Mouse (Mus musculus) hindbrain, embryonic 14.5 days (tissue): ENCODE measurements at regions not wholly inside any gene's neighbourhood (a gene's known extent, or its start where the extent isn't known, plus 50 kb on each side); places are given as distances from the start of the nearest gene placed in this dataset.
A peak's percentile ranks its signal among the peaks of the same experiment; 100 is the strongest.

ENCODE experiments used
- ATAC-seq: fragments of 200-750 bp; cut with Nextera tagmentation; 2 replicates; pipeline ENCODE4 v1.8.0; 2017; ENCODE audit warnings: moderate number of reproducible peaks, mild to moderate bottlenecking, moderate TSS enrichment, moderate library complexity; ENCODE audit not compliant: low FRiP score
- DNase-seq: peaks from one replicate; pipeline ENCODE4 v3.0.0-alpha.2; 2015; ENCODE audit warnings: low spot score
- H3K27ac ChIP-seq: fragments of 300-500 bp; sonication (generic); 2 replicates; pipeline ENCODE4 v1.5.1; 2014; ENCODE audit warnings: mild to moderate bottlenecking, moderate library complexity
- H3K27me3 ChIP-seq: fragments of 300-500 bp; sonication (generic); 2 replicates; pipeline ENCODE4 v1.6.1; 2014; ENCODE audit warnings: mild to moderate bottlenecking, low read length, mixed read lengths; ENCODE audit not compliant: control insufficient read depth, insufficient read depth
- H3K36me3 ChIP-seq: fragments of 300-500 bp; sonication (generic); replicated peaks from 2 replicates; pipeline ENCODE4 v1.6.1; 2014; ENCODE audit not compliant: control insufficient read depth, insufficient read depth
- H3K4me1 ChIP-seq: fragments of 300-500 bp; sonication (generic); replicated peaks from 2 replicates; pipeline ENCODE4 v1.6.1; 2014; ENCODE audit warnings: antibody characterized with exemption, low read length, mixed read lengths; ENCODE audit not compliant: control insufficient read depth, insufficient read depth
- H3K4me2 ChIP-seq: fragments of 300-500 bp; sonication (generic); replicated peaks from 2 replicates; pipeline ENCODE4 v1.6.1; 2014; ENCODE audit warnings: mild to moderate bottlenecking, moderate library complexity
- H3K4me3 ChIP-seq: fragments of 300-500 bp; sonication (generic); replicated peaks from 2 replicates; pipeline ENCODE4 v1.5.1; 2014; ENCODE audit warnings: mild to moderate bottlenecking, low read length
- H3K9ac ChIP-seq: fragments of 300-500 bp; sonication (generic); 2 replicates; pipeline ENCODE4 v1.6.1; 2014
- H3K9me3 ChIP-seq: fragments of 300-500 bp; sonication (generic); 2 replicates; pipeline ENCODE4 v1.6.1; 2016; ENCODE audit warnings: low read length; ENCODE audit not compliant: control insufficient read depth
- WGBS: fragments of 180-500 bp; shearing (Covaris S2); extraction: QIAGEN DNeasy Blood & Tissue Kit; methylation state at CpG from one replicate; pipeline ENCODE4 v1.1.7; 2014; 5-methylcytosine and 5-hydroxymethylcytosine counted together

DNA sequence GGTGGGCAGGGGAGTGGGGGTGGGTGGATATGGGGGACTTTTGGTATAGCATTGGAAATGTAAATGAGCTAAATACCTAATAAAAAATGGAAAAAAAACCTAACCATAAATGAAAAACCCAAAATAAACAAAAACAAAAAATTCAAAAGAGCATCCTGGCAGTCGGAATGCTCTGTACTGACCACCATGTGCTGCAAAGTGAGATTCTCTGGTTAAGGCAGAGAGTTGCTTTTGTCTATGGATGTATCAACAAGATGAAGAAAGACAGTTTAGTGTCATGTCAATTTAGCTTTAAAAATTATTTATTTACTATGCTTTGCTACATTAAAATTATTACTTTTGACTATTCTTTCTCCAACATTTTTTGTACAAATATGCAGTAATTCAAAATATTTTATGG lies 88.5 kb downstream of the E330014E10Rik start:
- WGBS = 95% methylated on average over 1 of the region's 1 CpGs
- ATAC-seq (no peak), DNase-seq (no peak)
- H3K27ac ChIP-seq = no peak overlapping the region
- H3K9ac ChIP-seq = no peak overlapping the region
- no peaks in the 10 kb centered on the region for H3K36me3 ChIP-seq
- no peak overlapping the region for H3K4me2 ChIP-seq
- H3K9me3 ChIP-seq = no peaks in the 10 kb centered on the region
- H3K27me3 ChIP-seq = no peaks in the 10 kb centered on the region
- no peaks in the 10 kb centered on the region for H3K4me1 ChIP-seq
- no peak overlapping the region for H3K4me3 ChIP-seq

DNA sequence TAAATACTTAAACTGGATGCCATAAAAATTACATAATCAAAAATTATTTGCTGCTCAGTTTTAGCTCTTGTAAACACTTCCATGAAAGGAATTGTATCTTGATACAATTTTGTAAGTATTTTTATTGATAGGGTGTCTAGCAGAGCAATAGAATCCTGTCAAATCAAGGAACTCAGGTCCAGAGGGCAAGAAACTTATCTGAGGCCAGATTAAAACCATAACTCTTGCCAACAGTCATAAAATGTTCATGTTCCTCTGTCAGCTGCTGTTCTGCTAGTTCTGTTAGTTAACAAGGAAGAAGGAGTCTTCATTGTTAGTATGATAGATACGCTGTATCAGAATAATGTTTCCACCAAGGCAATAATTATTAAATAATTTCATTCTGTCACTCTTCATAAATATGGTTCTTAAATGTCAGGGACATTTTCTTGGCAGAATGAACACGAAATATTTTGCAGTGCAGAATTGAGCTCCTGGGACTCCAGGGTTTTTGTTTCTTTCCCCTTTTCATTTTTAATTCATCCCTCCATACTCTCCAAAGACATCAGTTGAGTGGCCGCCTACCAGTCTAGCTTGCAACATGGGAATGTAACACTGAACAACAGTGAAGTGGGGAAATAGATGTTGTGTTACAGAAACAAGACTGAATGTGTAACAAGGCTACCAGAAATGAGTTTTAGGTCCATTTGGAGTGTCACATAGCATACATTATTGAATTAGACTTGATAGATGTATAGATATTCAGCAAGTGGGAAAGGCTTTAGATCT lies 89.1 kb downstream of the E330014E10Rik start:
- 77% methylated on average over 3 of the region's 3 CpGs for WGBS
- Histone ChIP-seq H3K9me3 (no peaks in the 10 kb centered on the region), H3K4me1 (no peaks in the 10 kb centered on the region), H3K27ac (no peak overlapping the region), H3K4me2 (no peak overlapping the region), H3K36me3 (no peaks in the 10 kb centered on the region), H3K4me3 (no peak overlapping the region), H3K9ac (no peak overlapping the region), H3K27me3 (no peaks in the 10 kb centered on the region)
- ATAC-seq (no peak), DNase-seq (no peak)

DNA sequence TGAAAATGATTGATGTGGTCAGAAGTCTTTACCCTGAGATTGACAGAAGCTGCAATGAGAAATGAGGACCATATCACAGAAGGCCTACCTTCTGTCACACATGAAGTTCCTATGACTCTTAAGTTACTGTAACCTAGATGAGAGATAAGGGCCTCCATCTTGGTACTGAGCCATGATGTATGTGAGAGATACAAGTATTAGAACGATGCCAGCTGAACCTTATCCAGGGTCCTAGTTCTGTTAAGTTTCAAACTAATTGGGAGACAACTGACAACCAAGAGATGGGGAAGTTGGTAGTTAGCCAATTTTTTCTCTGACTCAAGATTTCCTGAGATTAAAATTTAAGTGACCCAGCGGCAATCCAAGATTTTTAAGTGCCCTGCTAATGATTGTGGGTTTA lies 89.7 kb downstream of the E330014E10Rik start:
- WGBS = 91% methylated on average over 2 of the region's 2 CpGs
- H3K9me3 ChIP-seq = no peaks in the 10 kb centered on the region
- H3K4me3 ChIP-seq = no peak overlapping the region
- H3K27ac ChIP-seq = no peak overlapping the region
- no peak for DNase-seq
- H3K4me1 ChIP-seq = no peaks in the 10 kb centered on the region
- no peaks in the 10 kb centered on the region for H3K36me3 ChIP-seq
- no peak for ATAC-seq
- no peak overlapping the region for H3K4me2 ChIP-seq
- H3K27me3 ChIP-seq = no peaks in the 10 kb centered on the region
- no peak overlapping the region for H3K9ac ChIP-seq

DNA sequence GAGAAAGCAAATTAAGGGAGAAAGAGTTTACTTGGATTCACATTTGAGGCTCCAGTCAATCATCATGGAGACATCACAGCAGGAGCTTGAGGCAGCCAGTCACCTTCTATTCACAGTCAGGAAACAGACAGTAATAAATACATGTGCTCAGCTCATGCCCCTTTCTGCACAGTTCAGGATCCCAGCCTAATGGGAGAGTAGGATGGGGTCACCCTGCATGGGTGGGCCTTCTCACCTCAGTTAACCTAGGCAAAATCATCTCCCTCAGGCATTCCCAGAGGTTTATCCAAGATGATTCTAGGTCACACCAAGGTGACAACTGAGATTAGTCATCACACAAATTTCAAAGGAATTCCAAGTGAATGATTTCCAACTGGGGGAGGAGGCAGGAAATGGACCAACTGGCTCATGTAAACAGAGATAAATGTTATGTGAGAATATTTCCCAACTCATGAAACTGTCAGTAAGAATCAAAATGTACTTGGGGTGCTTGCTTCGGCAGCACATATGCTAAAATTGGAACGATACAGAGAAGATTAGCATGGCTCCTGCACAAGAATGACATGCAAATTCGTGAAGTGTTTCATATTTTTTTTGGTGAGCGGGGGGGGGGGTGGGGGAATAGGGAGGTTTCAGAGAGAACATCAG lies 89.8 kb upstream of the Cxcl13 start:
- Histone ChIP-seq H3K27ac (no peak overlapping the region), H3K27me3 (no peaks in the 10 kb centered on the region), H3K9ac (no peak overlapping the region), H3K4me2 (no peak overlapping the region), H3K4me1 (no peaks in the 10 kb centered on the region), H3K4me3 (no peak overlapping the region), H3K9me3 (no peaks in the 10 kb centered on the region), H3K36me3 (no peaks in the 10 kb centered on the region)
- ATAC-seq (no peak), DNase-seq (no peak)
- 89% methylated on average over 4 of the region's 4 CpGs for WGBS

GRCm38 (mm10) chr5:95870336-95870845 lies 86.4 kb upstream of the Cxcl13 start:
- Histone ChIP-seq H3K4me3 (no peak overlapping the region), H3K27me3 (no peaks in the 10 kb centered on the region), H3K9ac (no peak overlapping the region), H3K4me2 (no peak overlapping the region), H3K27ac (no peak overlapping the region), H3K4me1 (no peaks in the 10 kb centered on the region), H3K9me3 (no peaks in the 10 kb centered on the region), H3K36me3 (no peaks in the 10 kb centered on the region)
- WGBS = 69% methylated on average over 3 of the region's 3 CpGs
- DNase-seq = no peak
- ATAC-seq = no peak

- Histone ChIP-seq H3K9me3 (no peaks in the 10 kb centered on the region), H3K27ac (no peak overlapping the region), H3K4me1 (no peaks in the 10 kb centered on the region), H3K9ac (no peak overlapping the region), H3K4me2 (no peak overlapping the region), H3K4me3 (no peak overlapping the region), H3K27me3 (no peaks in the 10 kb centered on the region), H3K36me3 (no peaks in the 10 kb centered on the region)
- ATAC-seq (no peak), DNase-seq (no peak)
- WGBS = 71% methylated on average over 5 of the region's 5 CpGs
These were observed 81.8 kb upstream of the Cxcl13 start for GRCm38 (mm10) chr5:95874969-95875368.

GRCm38 (mm10) chr5:95880914-95881313 lies 75.8 kb upstream of the Cxcl13 start:
- no peak overlapping the region for H3K9ac ChIP-seq
- ATAC-seq = no peak
- no peaks in the 10 kb centered on the region for H3K9me3 ChIP-seq
- DNase-seq = peak; percentile 54
- no peaks in the 10 kb centered on the region for H3K27me3 ChIP-seq
- H3K4me1 ChIP-seq = no peaks in the 10 kb centered on the region
- H3K36me3 ChIP-seq = no peaks in the 10 kb centered on the region
- H3K4me2 ChIP-seq = no peak overlapping the region
- no peak overlapping the region for H3K4me3 ChIP-seq
- no peak overlapping the region for H3K27ac ChIP-seq
